15 mouse cellular contexts compared by ENCODE assay signal in the genomic region with DNA sequence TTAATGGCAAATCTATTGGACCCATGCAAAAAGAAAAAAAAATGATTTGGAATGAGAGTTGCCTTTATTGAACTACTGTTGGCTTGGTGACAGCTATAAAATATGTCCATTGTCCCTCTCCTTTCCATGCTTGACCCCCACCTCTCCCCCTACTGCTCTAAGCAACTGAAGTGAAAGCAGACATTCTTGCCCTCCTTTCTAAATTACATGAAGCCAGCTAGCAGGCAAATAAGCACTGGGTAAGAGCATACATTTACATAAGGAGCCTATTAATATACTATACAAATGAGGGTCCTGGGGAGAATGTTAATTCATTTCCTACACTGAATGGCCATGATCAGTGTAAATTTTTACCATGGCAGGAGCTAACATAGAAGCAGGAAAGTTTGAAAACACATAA.
"Had no signal": no experiment of that assay in that cellular context is flagged by ENCODE, and none has a peak within 500 bp of the region (broad histone marks: within the 10 kb centered on the region; RNA-seq: fewer than 3 reads in every experiment).

No protein-coding gene starts in this region.

- H3K27me3 ChIP-seq: limb, embryonic 15.5 days; liver, embryonic 12.5 days; midbrain, embryonic 13.5 days; neural tube, embryonic 13.5 days; stomach, embryonic 15.5 days had no signal

- H3K36me3 ChIP-seq: limb, embryonic 15.5 days; liver, embryonic 12.5 days; midbrain, embryonic 13.5 days; neural tube, embryonic 13.5 days; stomach, embryonic 15.5 days had no signal

- ATAC-seq: liver, embryonic 12.5 days; midbrain, embryonic 13.5 days had no signal

- H3K4me2 ChIP-seq: limb, embryonic 15.5 days; liver, embryonic 12.5 days; lung, embryonic 14.5 days; midbrain, embryonic 13.5 days; neural tube, embryonic 13.5 days; stomach, embryonic 15.5 days had no signal

- H3K4me1 ChIP-seq: liver, embryonic 12.5 days; stomach, embryonic 15.5 days had no signal

- H3K9me3 ChIP-seq: limb, embryonic 15.5 days; liver, embryonic 12.5 days; midbrain, embryonic 13.5 days; neural tube, embryonic 13.5 days; stomach, embryonic 15.5 days had no signal

- DNase-seq: kidney, adult 18-20 months; kidney, postnatal 10 days; kidney, postnatal 4 days; left cerebral cortex, postnatal 4 days; lung, embryonic 14.5 days; lung, postnatal 10 days; lung, postnatal 4 days; right cerebral cortex, postnatal 14 days; thymus, postnatal 4 days had no signal

- H3K9ac ChIP-seq: limb, embryonic 15.5 days; liver, embryonic 12.5 days; lung, embryonic 14.5 days; midbrain, embryonic 13.5 days; neural tube, embryonic 13.5 days; stomach, embryonic 15.5 days had no signal

- H3K27ac ChIP-seq: layer of hippocampus, adult 2 months; limb, embryonic 15.5 days; liver, embryonic 12.5 days; midbrain, embryonic 13.5 days; neural tube, embryonic 13.5 days; stomach, embryonic 15.5 days had no signal

- H3K4me3 ChIP-seq: layer of hippocampus, adult 2 months; limb, embryonic 15.5 days; liver, embryonic 12.5 days; midbrain, embryonic 13.5 days; neural tube, embryonic 13.5 days; stomach, embryonic 15.5 days had no signal
